Mouse (Mus musculus): ENCODE data around the gene Xrcc1. TPM values are rescaled to one million over a fixed set of nuclear protein-coding genes. Genes with fewer than 3 reads are reported as not detected.

Gene Xrcc1
- polyA plus RNA-seq, 1 experiment from 2014 or later, result 127 TPM

GRCm38 (mm10) chr7:24592163-24592562 lies 46.1 kb downstream of the Xrcc1 start:
- Histone ChIP-seq H3K9ac (no peak overlapping the region), H3K4me3 (replicated peaks) (no peak overlapping the region), H3K36me3 (no peaks in the 10 kb centered on the region), H3K4me2 (replicated peaks) (no peak overlapping the region), H3K27ac (replicated peaks) (no peak overlapping the region), H3K27me3 (0 out of 2 replicates have a peak, but pooled peaks cover 2% of the 10 kb centered on the region), H3K4me1 (peaks cover 17% of the 10 kb centered on the region), H3K9me3 (replicated peaks) (no peaks in the 10 kb centered on the region)
- WGBS, result 56% methylated on average over 4 of the region's 4 CpGs
- ATAC-seq (ENCODE audit: insufficient number of reproducible peaks, low FRiP score, low TSS enrichment, low read depth), result no peak

GRCm38 (mm10) chr7:24592781-24593180 lies 46.7 kb downstream of the Xrcc1 start:
- Histone ChIP-seq H3K4me3 (replicated peaks) (no peak overlapping the region), H3K9ac (no peak overlapping the region), H3K9me3 (replicated peaks) (no peaks in the 10 kb centered on the region), H3K36me3 (no peaks in the 10 kb centered on the region), H3K4me1 (peaks cover 10% of the 10 kb centered on the region), H3K4me2 (replicated peaks) (no peak overlapping the region), H3K27me3 (0 out of 2 replicates have a peak, but pooled peaks cover 2% of the 10 kb centered on the region), H3K27ac (replicated peaks) (no peak overlapping the region)
- 78% methylated on average over 6 of the region's 6 CpGs for WGBS
- no peak for ATAC-seq (ENCODE audit: insufficient number of reproducible peaks, low FRiP score, low TSS enrichment, low read depth)

- Histone ChIP-seq H3K9me3 (replicated peaks) (no peaks in the 10 kb centered on the region), H3K4me1 (peaks cover 10% of the 10 kb centered on the region), H3K4me2 (replicated peaks) (peak overlapping the region; percentile 68), H3K36me3 (no peaks in the 10 kb centered on the region), H3K4me3 (replicated peaks) (peak overlapping the region; percentile 70), H3K9ac (peak overlapping the region; percentile 64), H3K27me3 (0 out of 2 replicates have a peak, but pooled peaks cover 2% of the 10 kb centered on the region), H3K27ac (replicated peaks) (no peak overlapping the region)
- ATAC-seq (ENCODE audit: insufficient number of reproducible peaks, low FRiP score, low TSS enrichment, low read depth), result peak; percentile 90
- 1% methylated on average over 39 of the region's 39 CpGs for WGBS
These were observed 47.7 kb downstream of the Xrcc1 start for GRCm38 (mm10) chr7:24593621-24594308.

- Histone ChIP-seq H3K27me3 (0 out of 2 replicates have a peak, but pooled peaks cover 2% of the 10 kb centered on the region), H3K9me3 (replicated peaks) (no peaks in the 10 kb centered on the region), H3K4me2 (replicated peaks) (peak overlapping the region; percentile 68), H3K4me3 (replicated peaks) (peak overlapping the region; percentile 70), H3K36me3 (no peaks in the 10 kb centered on the region), H3K9ac (peak overlapping the region; percentile 64), H3K27ac (replicated peaks) (no peak overlapping the region), H3K4me1 (peaks cover 10% of the 10 kb centered on the region)
- ATAC-seq (ENCODE audit: insufficient number of reproducible peaks, low FRiP score, low TSS enrichment, low read depth), result 0 out of 2 replicates have a peak, but pooled peaks have one; percentile 8
- 4% methylated on average over 13 of the region's 13 CpGs for WGBS
These were observed 48.3 kb downstream of the Xrcc1 start for GRCm38 (mm10) chr7:24594309-24594803.

- 70% methylated on average over 2 of the region's 2 CpGs for whole genome bisulfite sequencing
- no peak overlapping the region for H3K27ac ChIP-seq (replicated peaks)
These were observed 49.4 kb downstream of the Xrcc1 start for GRCm38 (mm10) chr7:24595464-24595863.

GRCm38 (mm10) chr7:24598121-24598520 lies 52.0 kb downstream of the Xrcc1 start:
- no peaks in the 10 kb centered on the region for H3K9me3 ChIP-seq (replicated peaks)
- peaks cover 13% of the 10 kb centered on the region for H3K4me1 ChIP-seq
- WGBS, result 75% methylated on average over 4 of the region's 4 CpGs
- 0 out of 2 replicates have a peak, but pooled peaks cover 2% of the 10 kb centered on the region for H3K27me3 ChIP-seq
- no peak overlapping the region for H3K4me2 ChIP-seq (replicated peaks)
- ATAC-seq (ENCODE audit: insufficient number of reproducible peaks, low FRiP score, low TSS enrichment, low read depth), result no peak
- no peak overlapping the region for H3K9ac ChIP-seq
- no peak overlapping the region for H3K4me3 ChIP-seq (replicated peaks)
- no peak overlapping the region for H3K27ac ChIP-seq (replicated peaks)
- H3K36me3 ChIP-seq, result no peaks in the 10 kb centered on the region

More at GRCm38 (mm10) chr7:24595464-24595863, 49.4 kb downstream of the Xrcc1 start:
- Histone ChIP-seq H3K4me2 (replicated peaks) (no peak overlapping the region), H3K9ac (no peak overlapping the region), H3K36me3 (no peaks in the 10 kb centered on the region), H3K27me3 (0 out of 2 replicates have a peak, but pooled peaks cover 2% of the 10 kb centered on the region), H3K9me3 (replicated peaks) (no peaks in the 10 kb centered on the region), H3K4me1 (peaks cover 10% of the 10 kb centered on the region), H3K4me3 (replicated peaks) (no peak overlapping the region)
- no peak for ATAC-seq (ENCODE audit: insufficient number of reproducible peaks, low FRiP score, low TSS enrichment, low read depth)

- H3K4me2 ChIP-seq (replicated peaks), result no peak overlapping the region
- 70% methylated on average over 15 of the region's 15 CpGs for WGBS
- no peak overlapping the region for H3K4me3 ChIP-seq (replicated peaks)
- H3K27me3 ChIP-seq, result 0 out of 2 replicates have a peak, but pooled peaks cover 2% of the 10 kb centered on the region
- peaks cover 9% of the 10 kb centered on the region for H3K4me1 ChIP-seq
- H3K36me3 ChIP-seq, result no peaks in the 10 kb centered on the region
- H3K9me3 ChIP-seq (replicated peaks), result no peaks in the 10 kb centered on the region
- no peak overlapping the region for H3K27ac ChIP-seq (replicated peaks)
- ATAC-seq (ENCODE audit: insufficient number of reproducible peaks, low FRiP score, low TSS enrichment, low read depth), result no peak
- no peak overlapping the region for H3K9ac ChIP-seq
These were observed 53.4 kb downstream of the Xrcc1 start for GRCm38 (mm10) chr7:24599211-24600067.

GRCm38 (mm10) chr7:24600941-24601597 lies 55.0 kb downstream of the Xrcc1 start:
- Histone ChIP-seq H3K9me3 (replicated peaks) (no peaks in the 10 kb centered on the region), H3K9ac (no peak overlapping the region), H3K27ac (replicated peaks) (no peak overlapping the region), H3K27me3 (no peaks in the 10 kb centered on the region), H3K4me2 (replicated peaks) (peak overlapping the region; percentile 39), H3K36me3 (no peaks in the 10 kb centered on the region), H3K4me1 (peaks cover 3% of the 10 kb centered on the region; the same call in 1 of the 2 replicates), H3K4me3 (replicated peaks) (no peak overlapping the region; the same call in 1 of the 2 replicates)
- 5% methylated on average over 13 of the region's 13 CpGs for WGBS
- ATAC-seq (ENCODE audit: insufficient number of reproducible peaks, low FRiP score, low TSS enrichment, low read depth), result 0 out of 2 replicates have a peak, but pooled peaks have one; percentile 85

GRCm38 (mm10) chr7:24605561-24605960 lies 59.5 kb downstream of the Xrcc1 start:
- WGBS, result 78% methylated on average over 7 of the region's 7 CpGs
- Histone ChIP-seq H3K4me1 (peaks cover 18% of the 10 kb centered on the region), H3K4me2 (replicated peaks) (no peak overlapping the region), H3K27me3 (peaks cover 11% of the 10 kb centered on the region), H3K9me3 (replicated peaks) (no peaks in the 10 kb centered on the region), H3K9ac (no peak overlapping the region), H3K4me3 (replicated peaks) (no peak overlapping the region), H3K27ac (replicated peaks) (no peak overlapping the region), H3K36me3 (no peaks in the 10 kb centered on the region)
- ATAC-seq (ENCODE audit: insufficient number of reproducible peaks, low FRiP score, low TSS enrichment, low read depth), result no peak

- Histone ChIP-seq H3K4me1 (peaks cover 22% of the 10 kb centered on the region), H3K36me3 (no peaks in the 10 kb centered on the region), H3K4me3 (replicated peaks) (no peak overlapping the region), H3K27me3 (peaks cover 16% of the 10 kb centered on the region), H3K4me2 (replicated peaks) (no peak overlapping the region), H3K9ac (no peak overlapping the region), H3K9me3 (replicated peaks) (no peaks in the 10 kb centered on the region), H3K27ac (replicated peaks) (no peak overlapping the region)
- ATAC-seq (ENCODE audit: insufficient number of reproducible peaks, low FRiP score, low TSS enrichment, low read depth), result no peak
- WGBS, result 81% methylated on average over 7 of the region's 7 CpGs
These were observed 60.0 kb downstream of the Xrcc1 start for GRCm38 (mm10) chr7:24606046-24606445.
